Mouse (Mus musculus): ENCODE data around the gene Lrfn5. TPM values are rescaled to one million over a fixed set of nuclear protein-coding genes. Genes with fewer than 3 reads are reported as not detected.

Gene Lrfn5
- polyA plus RNA-seq, 1 experiment from 2014 or later, result not detected

GRCm38 (mm10) chr12:61654380-61654779 is 131.4 kb downstream of the Lrfn5 start:
- ATAC-seq, result no peak
- POLR2A ChIA-PET, result no interaction called here

GRCm38 (mm10) chr12:61723158-61723557 is 200.2 kb downstream of the Lrfn5 start:
- in situ Hi-C loops (cut with MboI; ENCODE audit: low pct_unique_long_range_greater_than_20kb), result no loop called here
- POLR2A ChIA-PET, result no interaction called here
- no peak for ATAC-seq

More at GRCm38 (mm10) chr12:61654380-61654779, 131.4 kb downstream of the Lrfn5 start:
- no peak for DNase-seq (ENCODE audit: low read depth, low spot score)
- TF ChIP-seq CTCF (IDR thresholded peaks at IDR 0.05), result no peak
- in situ Hi-C loops (cut with MboI; ENCODE audit: low pct_unique_long_range_greater_than_20kb), result no loop called here
- H3K27me3 ChIP-seq, result no peaks in the 10 kb centered on the region
- CTCF ChIA-PET, result no interaction called here

GRCm38 (mm10) chr12:61807073-61807605 is 284.2 kb downstream of the Lrfn5 start:
- in situ Hi-C loops (cut with MboI; ENCODE audit: low pct_unique_long_range_greater_than_20kb), result no loop called here
- POLR2A ChIA-PET, result no interaction called here
- no peak for ATAC-seq
- no peaks in the 10 kb centered on the region for H3K27me3 ChIP-seq
- DNase-seq (ENCODE audit: low read depth, low spot score), result no peak
- CTCF ChIA-PET, result no interaction called here
- no peak for TF ChIP-seq CTCF (IDR thresholded peaks at IDR 0.05)

More at GRCm38 (mm10) chr12:61723158-61723557, 200.2 kb downstream of the Lrfn5 start:
- CTCF ChIA-PET, result no interaction called here
- no peak for TF ChIP-seq CTCF (IDR thresholded peaks at IDR 0.05)
- H3K27me3 ChIP-seq, result no peaks in the 10 kb centered on the region
- DNase-seq (ENCODE audit: low read depth, low spot score), result no peak

- no peaks in the 10 kb centered on the region for H3K27me3 ChIP-seq
- DNase-seq (ENCODE audit: low read depth, low spot score), result no peak
- POLR2A ChIA-PET, result no interaction called here
- CTCF ChIA-PET, result no interaction called here
- in situ Hi-C loops (cut with MboI; ENCODE audit: low pct_unique_long_range_greater_than_20kb), result no loop called here
- no peak for TF ChIP-seq CTCF (IDR thresholded peaks at IDR 0.05)
- no peak for ATAC-seq
These were observed 300.7 kb downstream of the Lrfn5 start for GRCm38 (mm10) chr12:61823601-61824000.

DNA sequence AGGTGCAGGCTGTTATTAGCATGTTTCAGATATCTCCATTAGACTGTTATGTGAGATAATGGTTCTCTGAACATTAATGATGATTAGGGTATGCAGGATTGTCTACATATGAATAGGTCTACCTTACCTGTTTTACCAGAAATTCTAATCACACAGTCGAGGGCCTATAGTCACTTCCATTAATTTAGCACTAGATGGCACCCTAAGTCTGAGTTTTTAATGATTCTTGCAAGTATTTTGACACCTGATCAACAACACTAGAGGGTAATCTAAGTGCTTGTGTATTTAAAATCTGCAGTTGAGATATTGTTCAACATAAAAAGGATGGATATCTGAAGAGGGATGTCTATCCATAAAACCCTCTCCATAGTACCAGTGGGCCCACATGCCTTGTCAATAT is 303.4 kb downstream of the Lrfn5 start:
- no peak for ATAC-seq
- in situ Hi-C loops (cut with MboI; ENCODE audit: low pct_unique_long_range_greater_than_20kb), result no loop called here
- CTCF ChIA-PET, result no interaction called here
- DNase-seq (ENCODE audit: low read depth, low spot score), result no peak
- H3K27me3 ChIP-seq, result no peaks in the 10 kb centered on the region
- POLR2A ChIA-PET, result no interaction called here
- TF ChIP-seq CTCF (IDR thresholded peaks at IDR 0.05), result no peak

- ChIA-PET POLR2A (no interaction called here), CTCF (no interaction called here)
- in situ Hi-C loops (cut with MboI; ENCODE audit: low pct_unique_long_range_greater_than_20kb), result no loop called here
- DNase-seq (ENCODE audit: low read depth, low spot score) (no peak), ATAC-seq (no peak)
- H3K27me3 ChIP-seq, result no peaks in the 10 kb centered on the region
- TF ChIP-seq CTCF (IDR thresholded peaks at IDR 0.05), result no peak
These were observed 319.8 kb downstream of the Lrfn5 start for GRCm38 (mm10) chr12:61842599-61843291.

GRCm38 (mm10) chr12:61854183-61854582 is 331.2 kb downstream of the Lrfn5 start:
- POLR2A ChIA-PET, result no interaction called here
- H3K27me3 ChIP-seq, result no peaks in the 10 kb centered on the region
- no peak for TF ChIP-seq CTCF (IDR thresholded peaks at IDR 0.05)
- CTCF ChIA-PET, result no interaction called here
- in situ Hi-C loops (cut with MboI; ENCODE audit: low pct_unique_long_range_greater_than_20kb), result no loop called here
- ATAC-seq (no peak), DNase-seq (ENCODE audit: low read depth, low spot score) (no peak)

All from Patski (cell line).